Mouse (Mus musculus): ENCODE data around the gene Selp. TPM values are rescaled to one million over a fixed set of nuclear protein-coding genes. Genes with fewer than 3 reads are reported as not detected.

Gene Selp
- polyA plus RNA-seq, 1 experiment from 2014 or later = 1.2 TPM

- no peak overlapping the region for H3K4me3 ChIP-seq (ENCODE audit: low read depth, low read length)
- no peaks in the 10 kb centered on the region for H3K27me3 ChIP-seq (ENCODE audit: control insufficient read depth, insufficient read depth, low read depth, low read length)
- no peak overlapping the region for H3K4me2 ChIP-seq (ENCODE audit: low read depth, low read length)
- WGBS (ENCODE audit: insufficient replicate concordance) = 33% methylated on average over 1 of the region's 1 CpGs
- no peak for ATAC-seq (ENCODE audit: low read depth)
- H3K4me1 ChIP-seq (ENCODE audit: control insufficient read depth, low read depth, low read length) = no peaks in the 10 kb centered on the region; the same call in 1 of the 2 replicates
- H3K36me3 ChIP-seq (ENCODE audit: control insufficient read depth, insufficient read depth) = no peaks in the 10 kb centered on the region
- H3K27ac ChIP-seq (ENCODE audit: low read length) = no peak overlapping the region
- H3K9me3 ChIP-seq (replicated peaks; ENCODE audit: control insufficient read depth, low read length) = no peaks in the 10 kb centered on the region
- no peak overlapping the region for H3K9ac ChIP-seq (ENCODE audit: low read depth, low read length)
Observed at GRCm38 (mm10) chr1:164076441-164076840, 38.6 kb upstream of the Selp start.

GRCm38 (mm10) chr1:164077031-164077430 is 38.0 kb upstream of the Selp start:
- WGBS (ENCODE audit: insufficient replicate concordance) = 23% methylated on average over 3 of the region's 3 CpGs
- Histone ChIP-seq H3K4me1 (ENCODE audit: control insufficient read depth, low read depth, low read length) (no peaks in the 10 kb centered on the region; the same call in 1 of the 2 replicates), H3K36me3 (ENCODE audit: control insufficient read depth, insufficient read depth) (no peaks in the 10 kb centered on the region), H3K27me3 (ENCODE audit: control insufficient read depth, insufficient read depth, low read depth, low read length) (no peaks in the 10 kb centered on the region), H3K9me3 (replicated peaks; ENCODE audit: control insufficient read depth, low read length) (no peaks in the 10 kb centered on the region), H3K4me3 (ENCODE audit: low read depth, low read length) (no peak overlapping the region), H3K9ac (ENCODE audit: low read depth, low read length) (no peak overlapping the region), H3K27ac (ENCODE audit: low read length) (no peak overlapping the region), H3K4me2 (ENCODE audit: low read depth, low read length) (no peak overlapping the region)
- no peak for ATAC-seq (ENCODE audit: low read depth)

- no peaks in the 10 kb centered on the region for H3K27me3 ChIP-seq (ENCODE audit: control insufficient read depth, insufficient read depth, low read depth, low read length)
- H3K4me1 ChIP-seq (ENCODE audit: control insufficient read depth, low read depth, low read length) = no peaks in the 10 kb centered on the region; the same call in 1 of the 2 replicates
- no peak for ATAC-seq (ENCODE audit: low read depth)
- no peaks in the 10 kb centered on the region for H3K9me3 ChIP-seq (replicated peaks; ENCODE audit: control insufficient read depth, low read length)
- 37% methylated on average over 4 of the region's 4 CpGs for WGBS (ENCODE audit: insufficient replicate concordance)
- H3K4me2 ChIP-seq (ENCODE audit: low read depth, low read length) = no peak overlapping the region
- no peaks in the 10 kb centered on the region for H3K36me3 ChIP-seq (ENCODE audit: control insufficient read depth, insufficient read depth)
- H3K9ac ChIP-seq (ENCODE audit: low read depth, low read length) = no peak overlapping the region
- no peak overlapping the region for H3K4me3 ChIP-seq (ENCODE audit: low read depth, low read length)
- H3K27ac ChIP-seq (ENCODE audit: low read length) = no peak overlapping the region
Observed at GRCm38 (mm10) chr1:164078323-164078741, 36.7 kb upstream of the Selp start.

- H3K9ac ChIP-seq (ENCODE audit: low read depth, low read length) = no peak overlapping the region
- no peak for ATAC-seq (ENCODE audit: low read depth)
- H3K27ac ChIP-seq (ENCODE audit: low read length) = no peak overlapping the region
- H3K36me3 ChIP-seq (ENCODE audit: control insufficient read depth, insufficient read depth) = no peaks in the 10 kb centered on the region
- 72% methylated on average over 11 of the region's 11 CpGs for WGBS (ENCODE audit: insufficient replicate concordance)
- no peak overlapping the region for H3K4me3 ChIP-seq (ENCODE audit: low read depth, low read length)
- no peaks in the 10 kb centered on the region for H3K27me3 ChIP-seq (ENCODE audit: control insufficient read depth, insufficient read depth, low read depth, low read length)
- no peak overlapping the region for H3K4me2 ChIP-seq (ENCODE audit: low read depth, low read length)
- H3K9me3 ChIP-seq (replicated peaks; ENCODE audit: control insufficient read depth, low read length) = no peaks in the 10 kb centered on the region
- no peaks in the 10 kb centered on the region for H3K4me1 ChIP-seq (ENCODE audit: control insufficient read depth, low read depth, low read length)
Observed at GRCm38 (mm10) chr1:164079091-164079490, 36.0 kb upstream of the Selp start.

GRCm38 (mm10) chr1:164083046-164083445 is 32.0 kb upstream of the Selp start:
- Histone ChIP-seq H3K4me1 (ENCODE audit: control insufficient read depth, low read depth, low read length) (no peaks in the 10 kb centered on the region; the same call in 1 of the 2 replicates), H3K36me3 (ENCODE audit: control insufficient read depth, insufficient read depth) (no peaks in the 10 kb centered on the region), H3K9ac (ENCODE audit: low read depth, low read length) (no peak overlapping the region), H3K9me3 (replicated peaks; ENCODE audit: control insufficient read depth, low read length) (no peaks in the 10 kb centered on the region), H3K27me3 (ENCODE audit: control insufficient read depth, insufficient read depth, low read depth, low read length) (no peaks in the 10 kb centered on the region), H3K4me3 (ENCODE audit: low read depth, low read length) (no peak overlapping the region), H3K27ac (ENCODE audit: low read length) (no peak overlapping the region), H3K4me2 (ENCODE audit: low read depth, low read length) (no peak overlapping the region)
- 48% methylated on average over 4 of the region's 4 CpGs for WGBS (ENCODE audit: insufficient replicate concordance)
- ATAC-seq (ENCODE audit: low read depth) = no peak

GRCm38 (mm10) chr1:164086797-164087196 is 28.3 kb upstream of the Selp start:
- Histone ChIP-seq H3K9ac (ENCODE audit: low read depth, low read length) (no peak overlapping the region), H3K4me2 (ENCODE audit: low read depth, low read length) (no peak overlapping the region), H3K27me3 (ENCODE audit: control insufficient read depth, insufficient read depth, low read depth, low read length) (no peaks in the 10 kb centered on the region), H3K4me3 (ENCODE audit: low read depth, low read length) (no peak overlapping the region), H3K36me3 (ENCODE audit: control insufficient read depth, insufficient read depth) (no peaks in the 10 kb centered on the region), H3K27ac (ENCODE audit: low read length) (peak overlapping the region; percentile 4; the same call in 1 of the 2 replicates), H3K4me1 (ENCODE audit: control insufficient read depth, low read depth, low read length) (no peaks in the 10 kb centered on the region; the same call in 1 of the 2 replicates), H3K9me3 (replicated peaks; ENCODE audit: control insufficient read depth, low read length) (no peaks in the 10 kb centered on the region)
- WGBS (ENCODE audit: insufficient replicate concordance) = 59% methylated on average over 3 of the region's 3 CpGs
- ATAC-seq (ENCODE audit: low read depth) = no peak

- Histone ChIP-seq H3K9ac (ENCODE audit: low read depth, low read length) (no peak overlapping the region), H3K27me3 (ENCODE audit: control insufficient read depth, insufficient read depth, low read depth, low read length) (no peaks in the 10 kb centered on the region), H3K4me2 (ENCODE audit: low read depth, low read length) (no peak overlapping the region), H3K4me1 (ENCODE audit: control insufficient read depth, low read depth, low read length) (no peaks in the 10 kb centered on the region; the same call in 1 of the 2 replicates), H3K4me3 (ENCODE audit: low read depth, low read length) (no peak overlapping the region), H3K27ac (ENCODE audit: low read length) (peak overlapping the region; percentile 53; the same call in 1 of the 2 replicates), H3K36me3 (ENCODE audit: control insufficient read depth, insufficient read depth) (no peaks in the 10 kb centered on the region), H3K9me3 (replicated peaks; ENCODE audit: control insufficient read depth, low read length) (no peaks in the 10 kb centered on the region)
- WGBS (ENCODE audit: insufficient replicate concordance) = 44% methylated on average over 5 of the region's 5 CpGs
- ATAC-seq (ENCODE audit: low read depth) = no peak
Observed at GRCm38 (mm10) chr1:164087872-164088271, 27.2 kb upstream of the Selp start.

GRCm38 (mm10) chr1:164096780-164097179 is 18.3 kb upstream of the Selp start:
- ATAC-seq (ENCODE audit: low read depth) = no peak
- H3K36me3 ChIP-seq (ENCODE audit: control insufficient read depth, insufficient read depth) = no peaks in the 10 kb centered on the region
- 42% methylated on average over 6 of the region's 6 CpGs for WGBS (ENCODE audit: insufficient replicate concordance)

GRCm38 (mm10) chr1:164097911-164098310 is 17.2 kb upstream of the Selp start:
- no peaks in the 10 kb centered on the region for H3K9me3 ChIP-seq (replicated peaks; ENCODE audit: control insufficient read depth, low read length)
- ATAC-seq (ENCODE audit: low read depth) = no peak
- no peaks in the 10 kb centered on the region for H3K27me3 ChIP-seq (ENCODE audit: control insufficient read depth, insufficient read depth, low read depth, low read length)
- no peak overlapping the region for H3K4me3 ChIP-seq (ENCODE audit: low read depth, low read length)
- no peaks in the 10 kb centered on the region for H3K36me3 ChIP-seq (ENCODE audit: control insufficient read depth, insufficient read depth)
- no peaks in the 10 kb centered on the region for H3K4me1 ChIP-seq (ENCODE audit: control insufficient read depth, low read depth, low read length)
- WGBS (ENCODE audit: insufficient replicate concordance) = 58% methylated on average over 2 of the region's 2 CpGs
- H3K27ac ChIP-seq (ENCODE audit: low read length) = no peak overlapping the region
- H3K9ac ChIP-seq (ENCODE audit: low read depth, low read length) = no peak overlapping the region
- H3K4me2 ChIP-seq (ENCODE audit: low read depth, low read length) = no peak overlapping the region

More at GRCm38 (mm10) chr1:164096780-164097179, 18.3 kb upstream of the Selp start:
- Histone ChIP-seq H3K9me3 (replicated peaks; ENCODE audit: control insufficient read depth, low read length) (no peaks in the 10 kb centered on the region), H3K27ac (ENCODE audit: low read length) (no peak overlapping the region), H3K4me3 (ENCODE audit: low read depth, low read length) (no peak overlapping the region), H3K4me1 (ENCODE audit: control insufficient read depth, low read depth, low read length) (no peaks in the 10 kb centered on the region), H3K9ac (ENCODE audit: low read depth, low read length) (no peak overlapping the region), H3K27me3 (ENCODE audit: control insufficient read depth, insufficient read depth, low read depth, low read length) (no peaks in the 10 kb centered on the region), H3K4me2 (ENCODE audit: low read depth, low read length) (no peak overlapping the region)
